Mouse (Mus musculus): ENCODE measurements around the gene Slc34a1. TPM values are rescaled to one million over a fixed set of nuclear protein-coding genes. Genes with fewer than 3 reads are reported as not detected.

Gene Slc34a1
- total RNA-seq, 4 experiments from 2014 or later = not detected

Small RNAs within 50 kb of the gene (microRNA-seq; reads per million reads assigned to microRNA genes)
- not detected for gene Mir6943

Other genes starting within 250 kb of the Slc34a1 start
- gene Fgfr4, start 245.5 kb upstream of the Slc34a1 start, total RNA-seq (2022) = 1 to 10 TPM in 3 of 4 experiments, under 1 TPM in 1; 0.62 to 1.4 (median 1.4) TPM
- gene Nsd1, start 188.4 kb upstream of the Slc34a1 start, total RNA-seq (2022) = 10 to 100 TPM; 43.6 to 62.2 (median 47.4) TPM
- gene Prelid1, start 77.7 kb upstream of the Slc34a1 start, total RNA-seq (2022) = 10 to 100 TPM; 12.6 to 19.7 (median 16.9) TPM
- gene Rab24, start 76.2 kb upstream of the Slc34a1 start, total RNA-seq (2022) = 10 to 100 TPM; 32.0 to 37.3 (median 34.5) TPM
- gene Mxd3, start 68.4 kb upstream of the Slc34a1 start, total RNA-seq (2022) = not detected
- gene Lman2, start 35.4 kb upstream of the Slc34a1 start, total RNA-seq (2022) = 10 to 100 TPM; 32.5 to 39.6 (median 34.6) TPM
- under 1 TPM in 2 of 4 experiments, not detected in 2; 0.29 to 0.35 TPM for gene Rgs14, start 28.5 kb upstream of the Slc34a1 start, total RNA-seq (2022)
- gene Pfn3, start 17.0 kb downstream of the Slc34a1 start, total RNA-seq (2022) = not detected
- not detected for gene F12, start 28.6 kb downstream of the Slc34a1 start, total RNA-seq (2022)
- 1 to 10 TPM; 6.9 to 9.7 (median 9.4) TPM for gene Grk6, start 46.9 kb downstream of the Slc34a1 start, total RNA-seq (2022)
- under 1 TPM in 2 of 4 experiments, not detected in 2; 0.20 to 0.39 TPM for gene Prr7, start 66.1 kb downstream of the Slc34a1 start, total RNA-seq (2022)
- gene Dbn1, start 89.9 kb downstream of the Slc34a1 start, total RNA-seq (2022) = 1 to 10 TPM; 2.9 to 4.0 (median 3.4) TPM
- gene Pdlim7, start 115.5 kb downstream of the Slc34a1 start, total RNA-seq (2022) = 100 to 1,000 TPM; 476 to 539 (median 493) TPM
- 1 to 10 TPM in 1 of 4 experiments, under 1 TPM in 3; 0.61 to 1.1 (median 0.79) TPM for gene Dok3, start 131.1 kb downstream of the Slc34a1 start, total RNA-seq (2022)
- 10 to 100 TPM in 1 of 4 experiments, 1 to 10 TPM in 3; 8.3 to 12.2 (median 9.2) TPM for gene Ddx41, start 138.5 kb downstream of the Slc34a1 start, total RNA-seq (2022)
- 10 to 100 TPM in 3 of 4 experiments, 1 to 10 TPM in 1; 7.8 to 14.0 (median 10.1) TPM for gene Fam193b, start 172.9 kb downstream of the Slc34a1 start, total RNA-seq (2022)
- 10 to 100 TPM; 54.1 to 64.0 (median 60.1) TPM for gene Tmed9, start 175.5 kb downstream of the Slc34a1 start, total RNA-seq (2022)
- 1 to 10 TPM; 4.8 to 5.8 (median 5.1) TPM for gene B4galt7, start 201.7 kb downstream of the Slc34a1 start, total RNA-seq (2022)
- 10 to 100 TPM in 1 of 4 experiments, 1 to 10 TPM in 3; 7.8 to 11.9 (median 8.7) TPM for gene Caml, start 224.8 kb downstream of the Slc34a1 start, total RNA-seq (2022)
- gene Ddx46, start 236.8 kb downstream of the Slc34a1 start, total RNA-seq (2022) = 10 to 100 TPM; 20.3 to 27.5 (median 23.8) TPM

All from gastrocnemius, adult 8-10 months (tissue).